Mouse (Mus musculus): Measurements from ENCODE around the gene Ece1.

DNA sequence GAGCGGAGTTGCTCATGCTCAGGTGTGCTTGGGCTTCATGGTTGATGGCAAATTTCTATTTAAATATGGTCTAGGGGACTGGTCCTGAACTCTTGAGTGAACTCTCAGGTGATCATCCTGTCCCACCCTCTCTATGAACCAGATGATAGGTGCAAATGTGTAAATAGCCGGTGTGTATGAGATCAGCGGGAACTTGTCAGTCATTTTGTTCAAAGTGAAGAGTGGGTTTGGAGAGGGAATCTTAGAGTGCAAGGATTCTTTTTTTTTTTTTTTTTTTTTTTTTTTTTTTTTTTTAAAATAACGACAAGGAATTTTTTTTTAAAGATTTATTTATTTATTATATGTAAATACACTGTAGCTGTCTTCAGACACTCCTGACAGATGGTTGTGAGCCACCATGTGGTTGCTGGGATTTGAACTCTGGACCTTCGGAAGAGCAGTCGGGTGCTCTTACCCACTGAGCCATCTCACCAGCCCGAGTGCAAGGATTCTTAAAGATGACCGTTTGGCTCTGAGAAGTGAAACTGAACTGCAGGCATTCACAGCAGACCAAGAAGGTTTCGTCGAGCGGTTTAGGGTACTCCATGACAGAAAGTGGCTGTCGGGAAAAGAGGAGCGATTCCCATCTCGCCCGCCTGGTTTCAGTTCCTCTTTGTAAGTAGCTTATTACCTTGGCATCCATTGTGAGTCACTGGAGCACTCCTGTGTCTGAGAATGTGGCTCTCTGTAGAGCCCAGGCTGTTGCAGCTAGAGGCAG, 151.9 kb downstream of the Ece1 start:
- TF ChIP-seq MAFK (IDR thresholded peaks at IDR 0.05; ENCODE audit: insufficient read depth, low read depth, low read length): no peak
- no peak for TF ChIP-seq HCFC1 (IDR thresholded peaks at IDR 0.05; ENCODE audit: borderline replicate concordance, insufficient read depth, low read length)
- no peak for TF ChIP-seq ZC3H11A (IDR thresholded peaks at IDR 0.05; ENCODE audit: borderline replicate concordance, low read depth, low read length)
